Mouse (Mus musculus) liver, adult (tissue): ENCODE measurements around the gene Ehd3.

Source experiments
- GATA4 ChIP-seq: IDR thresholded peaks from 2 replicates; pipeline ENCODE4 v1.6.1; 2014; ENCODE audit warnings: mild to moderate bottlenecking, low read length; ENCODE audit not compliant: insufficient replicate concordance

Ehd3 gene

GRCm38 (mm10) chr17:73817697-73818380 lies 13.9 kb downstream of the Ehd3 start:
- no peak for TF ChIP-seq GATA4

- TF ChIP-seq GATA4: no peak
These were observed 15.0 kb downstream of the Ehd3 start for GRCm38 (mm10) chr17:73818936-73819335.

- TF ChIP-seq GATA4: no peak
These were observed 16.8 kb downstream of the Ehd3 start for GRCm38 (mm10) chr17:73820726-73821125.

- no peak for TF ChIP-seq GATA4
These were observed 18.3 kb downstream of the Ehd3 start for GRCm38 (mm10) chr17:73822255-73822654.

- TF ChIP-seq GATA4: no peak
These were observed 19.4 kb downstream of the Ehd3 start for GRCm38 (mm10) chr17:73823121-73824021.

GRCm38 (mm10) chr17:73824022-73824340 lies 20.0 kb downstream of the Ehd3 start:
- no peak for TF ChIP-seq GATA4

- TF ChIP-seq GATA4: peak; percentile 72
These were observed 22.2 kb downstream of the Ehd3 start for GRCm38 (mm10) chr17:73826106-73826505.

GRCm38 (mm10) chr17:73827446-73827845 lies 23.5 kb downstream of the Ehd3 start:
- no peak for TF ChIP-seq GATA4

GRCm38 (mm10) chr17:73830511-73830910 lies 26.6 kb downstream of the Ehd3 start:
- TF ChIP-seq GATA4: no peak

- TF ChIP-seq GATA4: no peak
These were observed 27.5 kb downstream of the Ehd3 start for GRCm38 (mm10) chr17:73831427-73831826.

GRCm38 (mm10) chr17:73832901-73833300 lies 29.0 kb downstream of the Ehd3 start:
- no peak for TF ChIP-seq GATA4

GRCm38 (mm10) chr17:73833474-73833873 lies 29.5 kb downstream of the Ehd3 start:
- 0 out of 2 replicates have a peak, but pooled peaks have one; percentile 7 for TF ChIP-seq GATA4

- TF ChIP-seq GATA4: no peak
These were observed 32.7 kb downstream of the Ehd3 start for GRCm38 (mm10) chr17:73836601-73837000.

- no peak for TF ChIP-seq GATA4
These were observed 33.3 kb downstream of the Ehd3 start for GRCm38 (mm10) chr17:73837244-73837643.

- peak; percentile 89 for TF ChIP-seq GATA4
These were observed 35.3 kb downstream of the Ehd3 start for GRCm38 (mm10) chr17:73839086-73839835.

GRCm38 (mm10) chr17:73842963-73843362 lies 39.0 kb downstream of the Ehd3 start:
- peak; percentile 55 for TF ChIP-seq GATA4

GRCm38 (mm10) chr17:73845632-73846031 lies 41.7 kb downstream of the Ehd3 start:
- peak; percentile 98 for TF ChIP-seq GATA4
